Mouse (Mus musculus): ENCODE results near the gene Krtap5-1. TPM values are rescaled to one million over a fixed set of nuclear protein-coding genes. Genes with fewer than 3 reads are reported as not detected.
"Not testable (repeated sequence)": the region's sequence is repeated elsewhere in the genome, so short reads cannot be mapped to it uniquely, and the experiment has no call there.

Gene Krtap5-1
- polyA plus RNA-seq, 1 experiment, result not detected

GRCm38 (mm10) chr7:142295418-142295817 is 1.5 kb downstream of the Krtap5-1 start:
- Histone ChIP-seq H3K36me3 (ENCODE audit: control insufficient read depth, insufficient read depth, low read length) (no peaks in the 10 kb centered on the region), H3K27ac (ENCODE audit: insufficient read depth, low read depth, low read length) (no peak overlapping the region), H3K4me3 (ENCODE audit: insufficient read depth, low read depth, low read length) (no peak overlapping the region), H3K27me3 (replicated peaks; ENCODE audit: control insufficient read depth, insufficient read depth, low read length) (no peaks in the 10 kb centered on the region), H3K4me1 (ENCODE audit: control insufficient read depth, insufficient read depth, low read length) (no peaks in the 10 kb centered on the region)
- no peak for DNase-seq
- TF ChIP-seq POLR2A (IDR thresholded peaks at IDR 0.05; ENCODE audit: low read depth, low read length) (no peak), CTCF (conservative IDR thresholded peaks at IDR 0.05; ENCODE audit: insufficient read depth, insufficient read length, low read depth, low read length) (no peak)

- H3K36me3 ChIP-seq (ENCODE audit: control insufficient read depth, insufficient read depth, low read length); H3K27me3 ChIP-seq (replicated peaks; ENCODE audit: control insufficient read depth, insufficient read depth, low read length); H3K4me3 ChIP-seq (ENCODE audit: insufficient read depth, low read depth, low read length); H3K27ac ChIP-seq (ENCODE audit: insufficient read depth, low read depth, low read length); H3K4me1 ChIP-seq (ENCODE audit: control insufficient read depth, insufficient read depth, low read length): not testable (repeated sequence)
- WGBS, result 2% methylated on average over 2 of the region's 2 CpGs
- peak; percentile 26 for DNase-seq
- peak; percentile 54 for TF ChIP-seq CTCF (conservative IDR thresholded peaks at IDR 0.05; ENCODE audit: insufficient read depth, insufficient read length, low read depth, low read length)
Observed at GRCm38 (mm10) chr7:142293851-142294250, 3.1 kb downstream of the Krtap5-1 start.

GRCm38 (mm10) chr7:142285910-142286612 is 10.9 kb downstream of the Krtap5-1 start:
- not testable (repeated sequence) for DNase-seq; H3K27ac ChIP-seq (ENCODE audit: insufficient read depth, low read depth, low read length); H3K4me3 ChIP-seq (ENCODE audit: insufficient read depth, low read depth, low read length); H3K36me3 ChIP-seq (ENCODE audit: control insufficient read depth, insufficient read depth, low read length); H3K4me1 ChIP-seq (ENCODE audit: control insufficient read depth, insufficient read depth, low read length); H3K27me3 ChIP-seq (replicated peaks; ENCODE audit: control insufficient read depth, insufficient read depth, low read length)
- 79% methylated on average over 9 of the region's 9 CpGs for WGBS

GRCm38 (mm10) chr7:142285130-142285835 is 11.6 kb downstream of the Krtap5-1 start:
- H3K4me3 ChIP-seq (ENCODE audit: insufficient read depth, low read depth, low read length), result no peak overlapping the region
- H3K27ac ChIP-seq (ENCODE audit: insufficient read depth, low read depth, low read length), result no peak overlapping the region

GRCm38 (mm10) chr7:142284615-142285080 is 12.3 kb downstream of the Krtap5-1 start:
- DNase-seq, result peak; percentile 94
- under 1% methylated on average over 19 of the region's 19 CpGs for WGBS
- Histone ChIP-seq H3K27me3 (replicated peaks; ENCODE audit: control insufficient read depth, insufficient read depth, low read length) (no peaks in the 10 kb centered on the region), H3K36me3 (ENCODE audit: control insufficient read depth, insufficient read depth, low read length) (no peaks in the 10 kb centered on the region), H3K27ac (ENCODE audit: insufficient read depth, low read depth, low read length) (0 out of 2 replicates have a peak overlapping the region, but pooled peaks have one; percentile 40), H3K4me3 (ENCODE audit: insufficient read depth, low read depth, low read length) (peak overlapping the region; percentile 56), H3K4me1 (ENCODE audit: control insufficient read depth, insufficient read depth, low read length) (no peaks in the 10 kb centered on the region)
- peak; percentile 70 for TF ChIP-seq CTCF (conservative IDR thresholded peaks at IDR 0.05; ENCODE audit: insufficient read depth, insufficient read length, low read depth, low read length)
- TF ChIP-seq POLR2A (IDR thresholded peaks at IDR 0.05; ENCODE audit: low read depth, low read length), result no peak

More at GRCm38 (mm10) chr7:142285130-142285835, 11.6 kb downstream of the Krtap5-1 start:
- 21% methylated on average over 23 of the region's 23 CpGs for WGBS
- H3K27me3 ChIP-seq (replicated peaks; ENCODE audit: control insufficient read depth, insufficient read depth, low read length), result no peaks in the 10 kb centered on the region
- TF ChIP-seq POLR2A (IDR thresholded peaks at IDR 0.05; ENCODE audit: low read depth, low read length), result no peak
- peak; percentile 57; the same call in 1 of the 2 replicates for TF ChIP-seq CTCF (conservative IDR thresholded peaks at IDR 0.05; ENCODE audit: insufficient read depth, insufficient read length, low read depth, low read length)
- DNase-seq, result peak; percentile 46
- H3K4me1 ChIP-seq (ENCODE audit: control insufficient read depth, insufficient read depth, low read length), result no peaks in the 10 kb centered on the region
- no peaks in the 10 kb centered on the region for H3K36me3 ChIP-seq (ENCODE audit: control insufficient read depth, insufficient read depth, low read length)

GRCm38 (mm10) chr7:142284023-142284591 is 12.8 kb downstream of the Krtap5-1 start:
- DNase-seq, result peak; percentile 57
- TF ChIP-seq CTCF (conservative IDR thresholded peaks at IDR 0.05; ENCODE audit: insufficient read depth, insufficient read length, low read depth, low read length), result peak; percentile 22; the same call in 1 of the 2 replicates
- TF ChIP-seq POLR2A (IDR thresholded peaks at IDR 0.05; ENCODE audit: low read depth, low read length), result no peak
- H3K27ac ChIP-seq (ENCODE audit: insufficient read depth, low read depth, low read length), result 0 out of 2 replicates have a peak overlapping the region, but pooled peaks have one; percentile 40
- no peaks in the 10 kb centered on the region for H3K27me3 ChIP-seq (replicated peaks; ENCODE audit: control insufficient read depth, insufficient read depth, low read length)
- under 1% methylated on average over 38 of the region's 38 CpGs for WGBS
- H3K4me3 ChIP-seq (ENCODE audit: insufficient read depth, low read depth, low read length), result peak overlapping the region; percentile 56
- H3K36me3 ChIP-seq (ENCODE audit: control insufficient read depth, insufficient read depth, low read length), result no peaks in the 10 kb centered on the region
- no peaks in the 10 kb centered on the region for H3K4me1 ChIP-seq (ENCODE audit: control insufficient read depth, insufficient read depth, low read length)

GRCm38 (mm10) chr7:142282847-142283246 is 14.1 kb downstream of the Krtap5-1 start:
- 86% methylated on average over 2 of the region's 2 CpGs for WGBS
- DNase-seq, result peak; percentile 26

GRCm38 (mm10) chr7:142279291-142279690 is 17.6 kb downstream of the Krtap5-1 start:
- not testable (repeated sequence) for H3K4me3 ChIP-seq (ENCODE audit: insufficient read depth, low read depth, low read length); H3K27ac ChIP-seq (ENCODE audit: insufficient read depth, low read depth, low read length); H3K36me3 ChIP-seq (ENCODE audit: control insufficient read depth, insufficient read depth, low read length); H3K27me3 ChIP-seq (replicated peaks; ENCODE audit: control insufficient read depth, insufficient read depth, low read length); H3K4me1 ChIP-seq (ENCODE audit: control insufficient read depth, insufficient read depth, low read length); DNase-seq
- 89% methylated on average over 1 of the region's 1 CpGs for WGBS

More at GRCm38 (mm10) chr7:142282847-142283246, 14.1 kb downstream of the Krtap5-1 start:
- H3K4me3 ChIP-seq (ENCODE audit: insufficient read depth, low read depth, low read length); H3K4me1 ChIP-seq (ENCODE audit: control insufficient read depth, insufficient read depth, low read length); H3K36me3 ChIP-seq (ENCODE audit: control insufficient read depth, insufficient read depth, low read length); H3K27me3 ChIP-seq (replicated peaks; ENCODE audit: control insufficient read depth, insufficient read depth, low read length); H3K27ac ChIP-seq (ENCODE audit: insufficient read depth, low read depth, low read length): not testable (repeated sequence)
